Mouse (Mus musculus) left cerebral cortex, adult 2 months (tissue): ENCODE data around the gene Paqr7. TPM values are rescaled to one million over a fixed set of nuclear protein-coding genes. Genes with fewer than 3 reads are reported as not detected.

Experiments used
- DNase-seq, 2 experiments: peaks; one replicate each; pipeline ENCODE4 v3.0.0; 2021 to 2022; ENCODE audit warnings: low spot score in 2 of 2, mixed read lengths in 1 of 2; ENCODE audit errors: extremely low spot score in 1 of 2
- H3K27ac ChIP-seq: fragments of 200-600 bp; 2 replicates; pipeline ENCODE4 v1.8.1; 2022
- H3K4me3 ChIP-seq: fragments of 200-600 bp; 2 replicates; pipeline ENCODE4 v1.8.1; 2022
- CTCF ChIP-seq: fragments of 200-600 bp; IDR thresholded peaks from 2 replicates; pipeline ENCODE4 v1.8.1; 2022; ENCODE audit warnings: antibody characterized with exemption, mild to moderate bottlenecking, moderate library complexity
- intact Hi-C: fragments of 180-260 bp; cut with DNase I; formaldehyde crosslinking; loops from one replicate; pipeline ENCODE4 v1.15.1; 2025
- long read RNA-seq, 2 experiments: library from polyadenylated mRNA; stranded (forward); transcript quantifications; one replicate each; pipeline ENCODE4 v2.0.0; 2021; ENCODE audit warnings: borderline mapping rate in 2 of 2
- total RNA-seq, 2 experiments: library from RNA; stranded (reverse); gene quantifications; 2 replicates each; pipeline ENCODE4 v1.2.3; 2021

Gene Paqr7
- 10 to 100 TPM; 69.3 to 77.9 TPM for total RNA-seq
- long read RNA-seq, experiment 1, transcript Paqr7-205 (3 exons, 890 nt) = minor isoform, 15 of 82 reads
- long read RNA-seq, experiment 1, transcript Paqr7-201 (2 exons, 2,351 nt) = major isoform, 40 of 82 reads
- long read RNA-seq, experiment 1, partial matches to known transcripts = 25 of 82 reads
- long read RNA-seq, experiment 1, other reads (novel, unspliced or antisense) = 2 of 82 reads
- long read RNA-seq, experiment 2, transcript Paqr7-201 (2 exons, 2,351 nt) = major isoform, 26 of 57 reads
- long read RNA-seq, experiment 2, transcript Paqr7-205 (3 exons, 890 nt) = minor isoform, 14 of 57 reads
- long read RNA-seq, experiment 2, partial matches to known transcripts = 14 of 57 reads
- long read RNA-seq, experiment 2, other reads (novel, unspliced or antisense) = 2 of 57 reads

DNA sequence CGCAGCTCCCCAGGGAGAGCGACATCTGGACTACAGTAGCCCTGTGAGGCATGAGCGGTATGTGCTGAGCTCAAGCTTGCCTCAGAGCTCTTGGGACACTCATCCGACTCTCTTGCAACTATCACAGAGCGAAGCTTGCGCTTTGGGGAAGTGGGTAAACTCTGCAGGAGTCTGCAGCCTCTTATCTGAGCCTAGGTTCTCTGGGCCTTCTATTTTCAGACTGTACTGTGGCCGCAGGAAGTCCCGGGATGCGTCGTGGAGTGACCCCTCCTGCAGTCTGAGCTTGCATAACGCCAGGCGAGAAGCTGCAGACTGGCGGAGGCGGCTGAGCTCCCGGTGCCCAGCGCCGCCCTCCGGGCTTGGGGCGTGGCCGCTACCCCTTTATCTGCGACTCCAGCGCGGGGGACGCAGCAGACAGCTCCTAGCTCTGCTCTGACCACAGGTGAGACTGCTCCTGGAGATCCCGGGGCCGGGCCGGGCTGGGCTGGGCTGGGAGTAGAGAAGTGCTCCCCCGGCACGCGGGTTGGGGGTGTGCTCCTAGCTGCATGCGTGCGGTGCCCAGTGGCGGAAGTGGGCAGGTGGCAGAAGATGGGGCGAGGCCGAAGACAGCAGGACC lies at the start of gene Paqr7:
Gene Paqr7 (plus strand): TSS at position 103 of the 616 bp plus-strand sequence.
- DNase-seq = peak; percentile 81 to 84

DNA sequence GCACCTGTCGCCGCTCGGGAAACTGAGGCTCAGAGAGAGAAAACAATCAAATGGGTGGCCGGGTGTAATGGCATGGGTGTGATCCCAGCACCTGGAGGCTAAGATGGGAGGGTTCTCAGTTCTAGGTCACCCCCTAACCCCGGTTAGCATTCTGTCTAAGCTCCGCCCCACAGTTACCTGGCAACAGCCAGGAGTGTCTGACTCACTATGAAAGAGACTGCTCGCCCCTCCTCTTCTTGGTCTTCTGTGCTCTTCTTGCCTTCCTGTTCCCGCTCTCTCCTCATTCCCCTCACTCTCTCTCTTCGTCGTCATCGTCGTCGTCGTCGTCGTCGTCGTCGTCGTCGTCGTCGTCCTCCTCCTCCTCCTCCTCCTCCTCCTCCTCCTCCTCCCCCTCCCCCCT lies 48.5 kb upstream of the Paqr7 start:
- Histone ChIP-seq H3K4me3 (no peak overlapping the region), H3K27ac (peak overlapping the region; percentile 99)
- intact Hi-C loops = no loop called here
- TF ChIP-seq CTCF = no peak
- DNase-seq = no peak

More for the DNA sequence above, at the start of gene Paqr7:
- H3K4me3 ChIP-seq = peak within 1 kb of the TSS; percentile 87
- peak within 1 kb of the TSS; percentile 98 for H3K27ac ChIP-seq
- no peak; the same call in 1 of the 2 replicates for TF ChIP-seq CTCF
- intact Hi-C loops = no loop called here

DNA sequence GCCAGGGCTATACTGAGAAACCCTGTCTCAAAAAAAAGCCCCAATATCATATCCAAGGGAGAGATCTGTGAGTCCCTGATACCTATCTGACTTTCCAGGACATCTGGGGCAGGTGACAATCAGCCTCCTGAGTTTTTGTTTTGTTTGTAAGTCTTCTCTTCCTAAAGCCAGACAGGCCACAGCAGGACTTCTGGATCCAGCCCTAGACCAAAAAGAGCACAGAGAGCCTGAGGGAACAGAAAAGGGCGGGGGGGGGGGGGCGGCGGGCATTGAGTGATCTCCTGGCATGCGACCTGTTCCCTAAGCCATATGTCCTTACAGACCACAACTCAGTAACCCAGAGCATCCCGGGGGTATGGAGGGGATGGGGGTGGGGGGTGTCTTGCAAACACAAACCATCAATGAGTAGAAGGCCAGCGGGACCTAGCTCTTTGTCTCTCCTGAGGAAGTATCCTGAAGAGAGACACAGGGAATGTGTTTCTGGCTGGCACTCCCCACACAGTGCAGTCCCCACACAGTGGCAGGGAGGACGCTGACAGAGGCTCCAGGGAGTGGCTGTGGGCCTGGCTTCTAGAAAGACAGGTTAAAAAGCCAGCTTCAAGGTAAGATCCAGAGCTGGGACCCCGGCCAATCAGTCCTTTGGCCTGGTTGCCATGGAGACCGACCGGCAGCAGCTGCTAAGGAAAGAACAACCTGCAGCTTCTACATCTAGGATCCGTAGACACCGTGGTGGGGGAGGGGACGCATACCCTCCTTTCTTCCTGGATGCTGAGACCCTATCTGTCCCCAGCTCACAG lies 46.7 kb upstream of the Paqr7 start:
- no peak for TF ChIP-seq CTCF
- no peak overlapping the region for H3K4me3 ChIP-seq
- intact Hi-C loops = no loop called here
- DNase-seq = peak in 1 of 2 experiments; percentile 52
- peak overlapping the region; percentile 99 for H3K27ac ChIP-seq

DNA sequence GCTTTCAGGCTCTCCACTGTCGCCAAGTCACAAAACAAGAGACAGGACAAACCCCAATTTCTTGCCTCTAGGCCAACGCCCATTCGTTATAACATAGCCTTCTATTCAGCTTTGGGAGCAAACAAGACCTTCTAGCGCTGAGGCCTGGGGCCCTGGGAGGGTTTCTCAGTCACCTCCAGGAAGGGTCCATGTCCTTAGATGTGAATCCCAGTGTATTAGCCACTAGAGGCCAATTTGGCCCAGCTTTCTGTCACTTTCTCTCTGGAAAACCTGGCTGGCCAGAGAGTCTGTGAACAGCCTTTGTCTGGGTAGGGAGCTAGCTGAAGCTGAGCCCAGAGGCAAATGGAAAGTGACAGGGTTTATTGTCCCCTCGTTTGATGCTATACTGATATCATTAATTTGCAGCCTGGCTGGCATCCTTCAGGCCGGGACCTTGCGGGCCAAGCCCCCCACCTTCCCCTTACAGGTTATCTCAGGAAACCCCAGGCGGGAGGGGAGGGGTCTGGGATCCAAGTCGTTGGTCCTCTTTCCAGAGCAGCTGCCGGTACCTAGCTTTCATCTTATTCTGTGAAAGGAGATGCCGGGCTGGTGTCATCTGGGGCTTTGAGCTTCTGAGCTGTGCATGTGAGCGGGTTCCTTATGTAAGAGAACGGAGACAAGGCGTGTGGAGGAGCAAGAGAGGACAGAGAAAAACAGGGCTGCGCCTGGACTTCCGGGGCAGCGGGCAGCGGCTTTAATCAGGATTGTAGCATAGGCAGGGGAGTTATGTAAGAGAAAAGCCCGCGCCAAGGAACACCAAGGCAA lies 45.9 kb upstream of the Paqr7 start:
- DNase-seq = peak in 1 of 2 experiments; percentile 65
- H3K27ac ChIP-seq = peak overlapping the region; percentile 99
- no peak for TF ChIP-seq CTCF
- 0 out of 2 replicates have a peak overlapping the region, but pooled peaks have one; percentile 7 for H3K4me3 ChIP-seq
- intact Hi-C loops = no loop called here

DNA sequence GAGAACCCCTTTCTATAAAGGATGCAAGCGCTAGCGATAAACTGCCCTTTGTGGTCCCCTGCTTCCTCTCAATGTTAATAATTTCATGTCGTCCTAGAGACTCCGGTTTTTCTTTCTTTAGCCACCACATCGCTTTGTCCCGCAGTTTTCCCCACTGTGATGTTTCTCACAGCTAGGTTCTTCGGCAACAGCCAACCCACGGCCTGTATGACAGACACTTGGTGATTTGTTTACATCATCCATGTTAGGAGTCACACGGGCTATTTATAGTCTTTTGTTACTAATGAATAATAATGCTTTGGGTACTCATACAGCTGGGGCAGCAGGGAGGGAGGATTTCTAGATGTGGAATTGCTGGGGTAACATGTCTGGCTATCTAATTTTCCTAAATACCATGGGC lies 45.0 kb upstream of the Paqr7 start:
- no peak for DNase-seq
- intact Hi-C loops = no loop called here
- no peak for TF ChIP-seq CTCF
- Histone ChIP-seq H3K27ac (peak overlapping the region; percentile 99), H3K4me3 (no peak overlapping the region)

DNA sequence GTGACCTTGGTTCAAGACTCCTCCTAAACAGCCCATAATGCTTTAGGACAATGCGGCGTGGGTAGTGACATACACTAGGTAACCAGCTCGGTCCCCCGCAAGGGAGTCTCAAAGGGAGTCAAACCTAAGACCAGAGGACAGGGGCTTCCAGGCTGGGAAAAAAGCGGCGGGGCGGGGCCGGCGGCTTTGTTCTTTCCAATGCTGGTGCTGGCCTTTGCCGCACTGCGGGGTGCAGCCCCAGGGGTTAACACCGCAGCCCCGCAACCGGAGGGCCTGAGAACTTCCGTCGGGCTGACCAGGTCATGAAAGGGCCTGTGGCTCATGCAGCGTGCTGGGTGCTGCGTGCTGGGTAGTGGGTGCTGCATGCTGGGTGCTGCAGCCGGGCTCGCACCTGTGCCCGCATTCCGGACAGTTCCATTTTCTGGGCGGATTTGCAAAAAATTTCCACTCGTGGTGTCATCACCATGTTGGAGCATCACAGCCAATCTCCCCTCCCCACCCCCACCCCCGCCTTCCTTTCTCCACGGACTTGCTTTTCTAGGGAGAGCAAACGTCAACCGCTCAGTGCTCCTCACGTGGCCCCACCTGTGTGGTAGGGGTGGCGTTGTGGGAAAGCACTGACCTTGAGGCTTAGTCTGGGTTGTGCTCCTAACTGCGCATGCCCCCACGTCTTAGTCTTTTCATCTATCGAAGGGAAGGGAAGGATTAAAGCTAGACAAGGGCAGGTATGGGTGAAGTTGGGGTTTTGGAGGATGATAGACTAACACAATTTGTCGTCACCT lies 42.7 kb upstream of the Paqr7 start:
- intact Hi-C loops = no loop called here
- H3K4me3 ChIP-seq = peak overlapping the region; percentile 20
- DNase-seq = peak in 1 of 2 experiments; percentile 53
- H3K27ac ChIP-seq = peak overlapping the region; percentile 99
- TF ChIP-seq CTCF = no peak

DNA sequence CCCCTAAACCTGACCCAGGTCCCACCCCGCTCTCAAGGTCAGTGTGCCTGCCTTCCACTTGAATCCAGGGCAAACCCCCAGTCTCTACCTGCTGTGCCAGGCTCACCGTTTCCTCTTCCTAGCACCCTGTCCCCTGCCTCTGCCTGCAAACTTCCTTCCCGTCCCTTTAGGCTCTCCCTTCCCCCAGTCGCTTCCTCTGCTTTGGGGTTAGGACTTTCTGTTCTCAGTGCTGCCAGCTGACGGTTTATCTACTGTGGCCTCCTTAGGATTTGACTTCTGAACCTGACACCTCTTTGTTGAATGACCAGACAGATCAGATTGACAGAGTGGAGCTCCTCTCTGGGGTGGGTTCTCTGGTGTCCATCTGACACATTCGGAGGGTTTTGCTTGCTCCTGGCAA lies 41.2 kb upstream of the Paqr7 start:
- Histone ChIP-seq H3K4me3 (no peak overlapping the region), H3K27ac (peak overlapping the region; percentile 99; the same call in 1 of the 2 replicates)
- intact Hi-C loops = no loop called here
- DNase-seq = no peak
- no peak for TF ChIP-seq CTCF

DNA sequence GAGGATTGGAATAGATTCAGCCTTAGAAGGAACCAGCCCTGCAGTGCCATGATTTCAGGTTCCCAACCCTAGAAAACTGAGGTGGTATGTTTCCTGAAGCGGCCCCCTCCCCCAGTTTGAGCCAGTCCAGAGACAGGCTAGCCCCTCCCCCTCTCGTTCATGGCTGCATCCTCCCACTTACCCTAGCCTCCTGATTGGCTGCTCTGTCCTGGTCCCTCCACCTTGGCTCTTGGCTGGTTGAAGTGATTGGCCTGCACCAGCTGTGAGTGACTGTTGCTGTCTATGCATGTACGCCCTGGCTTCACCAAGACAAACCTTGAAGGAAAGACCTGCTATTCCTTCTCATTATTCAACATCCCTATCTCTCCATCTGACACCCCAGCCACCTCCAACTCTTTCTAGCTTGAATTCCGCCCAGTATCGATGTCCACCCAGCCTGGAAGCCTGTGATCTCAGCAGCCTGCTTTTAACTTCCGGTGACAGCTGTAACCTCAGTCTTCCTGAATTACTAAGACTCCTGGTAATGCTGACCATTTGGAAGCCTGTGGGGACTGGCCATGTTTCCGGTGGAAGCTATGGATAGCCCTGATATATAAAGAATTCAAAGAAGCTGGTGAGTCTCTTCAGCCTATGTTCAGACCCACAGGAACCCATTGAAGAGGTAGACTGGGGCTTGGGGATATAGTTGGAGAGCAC lies 39.2 kb upstream of the Paqr7 start:
- intact Hi-C loops = no loop called here
- DNase-seq = no peak

DNA sequence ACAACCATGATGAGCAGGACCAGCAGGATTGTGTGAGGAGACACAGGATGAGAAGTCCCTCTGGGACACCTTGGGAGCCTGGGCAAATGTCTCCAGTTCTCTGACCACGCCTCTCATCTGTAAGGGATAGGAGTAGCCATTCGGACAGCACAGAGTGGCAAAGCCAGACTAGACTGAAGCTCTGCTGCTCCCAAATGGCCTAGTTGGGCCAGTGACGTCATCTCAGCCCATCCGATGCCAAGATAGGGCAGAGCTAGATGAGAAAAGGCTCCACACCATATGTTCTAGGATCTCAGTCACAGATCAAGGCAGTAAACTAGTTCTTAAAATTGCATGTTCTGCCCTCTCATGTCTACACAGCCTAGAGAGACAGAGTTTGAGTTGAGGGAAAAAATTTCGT lies 37.6 kb upstream of the Paqr7 start:
- no peak for TF ChIP-seq CTCF
- DNase-seq = no peak
- intact Hi-C loops = no loop called here

More for the DNA sequence above, 39.2 kb upstream of the Paqr7 start:
- no peak for TF ChIP-seq CTCF
- Histone ChIP-seq H3K27ac (no peak overlapping the region), H3K4me3 (no peak overlapping the region)

DNA sequence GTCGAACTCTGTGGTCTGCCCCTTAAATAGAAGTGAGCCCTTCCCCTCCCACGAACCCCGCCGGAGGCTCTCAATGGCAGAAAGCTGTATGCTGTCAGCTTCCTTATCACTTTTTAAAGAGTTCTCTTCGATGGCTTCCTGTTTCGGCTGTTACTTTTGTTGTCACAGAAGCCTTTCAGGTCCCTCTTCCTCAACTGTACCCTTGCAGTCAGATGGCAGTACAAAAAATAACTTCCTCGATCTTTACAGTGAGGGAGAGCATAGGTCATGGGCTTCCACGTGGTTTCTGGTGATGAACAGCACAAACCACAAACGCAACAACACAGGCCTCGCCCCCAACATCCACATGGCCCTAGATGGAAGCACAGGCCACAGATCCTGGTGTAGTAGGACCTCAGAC lies 36.2 kb upstream of the Paqr7 start:
- intact Hi-C loops = no loop called here
- DNase-seq = no peak
- Histone ChIP-seq H3K27ac (no peak overlapping the region), H3K4me3 (no peak overlapping the region)
- no peak for TF ChIP-seq CTCF

More for the DNA sequence above, 37.6 kb upstream of the Paqr7 start:
- no peak overlapping the region for H3K4me3 ChIP-seq
- H3K27ac ChIP-seq = no peak overlapping the region
